Mouse (Mus musculus) G1E (cell line): ENCODE results near the gene Wwp2. TPM values are rescaled to one million over a fixed set of nuclear protein-coding genes. Genes with fewer than 3 reads are reported as not detected.

Experiments
- ATAC-seq: 2 replicates; pipeline ENCODE4 v1.8.0; 2016; ENCODE audit warnings: mild to moderate bottlenecking; ENCODE audit not compliant: insufficient number of reproducible peaks, poor library complexity, low FRiP score, severe bottlenecking; ENCODE audit errors: extremely low read depth
- DNase-seq: peaks from one replicate; pipeline ENCODE4 v3.0.0; 2012; ENCODE audit warnings: low spot score
- H3K27me3 ChIP-seq: 2 replicates; pipeline ENCODE4 v1.6.1; 2012; ENCODE audit warnings: mild to moderate bottlenecking, low read length, inconsistent platforms; ENCODE audit not compliant: insufficient read depth
- H3K36me3 ChIP-seq: replicated peaks from 2 replicates; pipeline ENCODE3; 2012; ENCODE audit warnings: mild to moderate bottlenecking, inconsistent platforms
- H3K4me1 ChIP-seq: 2 replicates; pipeline ENCODE4 v1.6.1; 2012; ENCODE audit warnings: low read depth, low read length, inconsistent platforms, mixed read lengths; ENCODE audit not compliant: insufficient read depth
- H3K4me3 ChIP-seq: 2 replicates; pipeline ENCODE4 v1.5.1; 2012; ENCODE audit warnings: low read depth, mild to moderate bottlenecking, inconsistent platforms, low read length, moderate library complexity, mixed read lengths
- H3K9me3 ChIP-seq: replicated peaks from 2 replicates; pipeline ENCODE4 v1.6.1; 2012; ENCODE audit warnings: inconsistent platforms
- CTCF ChIP-seq: IDR thresholded peaks from 2 replicates; pipeline ENCODE4 v1.5.1; 2012; ENCODE audit warnings: low read depth, low read length, inconsistent platforms, mixed read lengths
- GATA1 ChIP-seq: IDR thresholded peaks from 2 replicates; pipeline ENCODE4 v1.6.1; 2012; ENCODE audit warnings: borderline replicate concordance, low read length, inconsistent platforms, mixed read lengths
- GATA2 ChIP-seq: IDR thresholded peaks from 2 replicates; pipeline ENCODE4 v1.6.1; 2012; ENCODE audit warnings: low read depth, low read length, inconsistent platforms, borderline replicate concordance
- POLR2AphosphoS5 ChIP-seq: IDR thresholded peaks from 2 replicates; pipeline ENCODE4 v1.6.1; 2012; ENCODE audit warnings: low read depth, low read length, inconsistent platforms; ENCODE audit not compliant: insufficient replicate concordance
- TAL1 ChIP-seq: conservative IDR thresholded peaks from 2 replicates; pipeline ENCODE4 v1.6.1; 2012; ENCODE audit warnings: low read depth, low read length, inconsistent platforms, mixed read lengths
- polyA plus RNA-seq: library from polyadenylated mRNA; stranded (reverse); fragments of >175 nt; gene quantifications from 2 replicates; pipeline ENCODE4 v1.2.3, GENCODE M21; 2012
- total RNA-seq, 2 experiments: library from RNA; stranded (forward) in 1 of 2; stranded (reverse) in 1 of 2; fragments of 200-1000 nt in 1 of 2; fragments of >200 nt in 1 of 2; fragmentation: Nextera tagmentation in 1 of 2; gene quantifications; 2 replicates each; pipeline ENCODE4 v1.2.3; 2014 to 2017

The Wwp2 gene
- total and polyA plus RNA-seq, 3 experiments = 45.7 to 77.5 (median 71.4) TPM

GRCm38 (mm10) chr8:107404057-107404456, 32.1 kb upstream of the Wwp2 start:
- peaks cover 24% of the 10 kb centered on the region for H3K36me3 ChIP-seq
- peaks cover 51% of the 10 kb centered on the region for H3K4me1 ChIP-seq
- peak overlapping the region; percentile 68; the same call in 1 of the 2 replicates for H3K4me3 ChIP-seq
- ATAC-seq (no peak), DNase-seq (no peak)
- H3K27me3 ChIP-seq = no peaks in the 10 kb centered on the region
- TF ChIP-seq TAL1 (no peak), POLR2AphosphoS5 (no peak), GATA2 (no peak), CTCF (no peak), GATA1 (no peak)
- no peaks in the 10 kb centered on the region for H3K9me3 ChIP-seq

GRCm38 (mm10) chr8:107405935-107406334, 30.2 kb upstream of the Wwp2 start:
- H3K4me1 ChIP-seq = peaks cover 42% of the 10 kb centered on the region
- no peak overlapping the region for H3K4me3 ChIP-seq
- TF ChIP-seq CTCF (no peak), GATA2 (no peak), POLR2AphosphoS5 (no peak), TAL1 (no peak), GATA1 (no peak)
- no peaks in the 10 kb centered on the region for H3K9me3 ChIP-seq
- ATAC-seq (no peak), DNase-seq (no peak)
- H3K27me3 ChIP-seq = no peaks in the 10 kb centered on the region
- H3K36me3 ChIP-seq = peaks cover 41% of the 10 kb centered on the region

- Histone ChIP-seq H3K4me3 (no peak overlapping the region), H3K27me3 (no peaks in the 10 kb centered on the region), H3K36me3 (peaks cover 96% of the 10 kb centered on the region), H3K9me3 (no peaks in the 10 kb centered on the region), H3K4me1 (peaks cover 35% of the 10 kb centered on the region)
- no peak for DNase-seq
- peak; percentile 12; the same call in 1 of the 2 replicates for ATAC-seq
- no peak for TF ChIP-seq POLR2AphosphoS5
- no peak for TF ChIP-seq GATA1
- no peak for TF ChIP-seq GATA2
- TF ChIP-seq CTCF = peak; percentile 60
- TF ChIP-seq TAL1 = no peak
Observed at GRCm38 (mm10) chr8:107411391-107411790, 24.8 kb upstream of the Wwp2 start.

GRCm38 (mm10) chr8:107412552-107412951, 23.6 kb upstream of the Wwp2 start:
- Histone ChIP-seq H3K4me1 (peaks cover 40% of the 10 kb centered on the region), H3K4me3 (no peak overlapping the region), H3K27me3 (no peaks in the 10 kb centered on the region), H3K9me3 (no peaks in the 10 kb centered on the region), H3K36me3 (peaks cover 95% of the 10 kb centered on the region)
- DNase-seq = no peak
- no peak for TF ChIP-seq CTCF
- TF ChIP-seq POLR2AphosphoS5 = no peak
- TF ChIP-seq GATA1 = no peak
- TF ChIP-seq GATA2 = no peak
- no peak for TF ChIP-seq TAL1
- ATAC-seq = no peak

- Histone ChIP-seq H3K36me3 (peaks cover 98% of the 10 kb centered on the region), H3K9me3 (no peaks in the 10 kb centered on the region), H3K4me3 (no peak overlapping the region), H3K4me1 (peaks cover 44% of the 10 kb centered on the region), H3K27me3 (no peaks in the 10 kb centered on the region)
- TF ChIP-seq CTCF (no peak), GATA2 (no peak), GATA1 (no peak), POLR2AphosphoS5 (no peak), TAL1 (no peak)
- DNase-seq = no peak
- no peak for ATAC-seq
Observed at GRCm38 (mm10) chr8:107413881-107414280, 22.3 kb upstream of the Wwp2 start.

GRCm38 (mm10) chr8:107417001-107417400, 19.2 kb upstream of the Wwp2 start:
- Histone ChIP-seq H3K27me3 (no peaks in the 10 kb centered on the region), H3K9me3 (no peaks in the 10 kb centered on the region), H3K4me3 (no peak overlapping the region), H3K4me1 (peaks cover 63% of the 10 kb centered on the region), H3K36me3 (peaks cover 99% of the 10 kb centered on the region)
- DNase-seq (no peak), ATAC-seq (no peak)
- no peak for TF ChIP-seq POLR2AphosphoS5
- no peak for TF ChIP-seq CTCF
- no peak for TF ChIP-seq GATA1
- no peak for TF ChIP-seq GATA2
- TF ChIP-seq TAL1 = no peak

- peaks cover 18% of the 10 kb centered on the region for H3K27me3 ChIP-seq
- ATAC-seq (no peak), DNase-seq (no peak)
- peak overlapping the region; percentile 88 for H3K4me3 ChIP-seq
- peaks cover 59% of the 10 kb centered on the region for H3K4me1 ChIP-seq
- TF ChIP-seq POLR2AphosphoS5 (no peak), GATA1 (no peak), TAL1 (no peak), GATA2 (no peak), CTCF (no peak)
- H3K9me3 ChIP-seq = no peaks in the 10 kb centered on the region
- peaks cover 44% of the 10 kb centered on the region for H3K36me3 ChIP-seq
Observed at GRCm38 (mm10) chr8:107424176-107424575, 12.0 kb upstream of the Wwp2 start.
